26 mouse cellular contexts compared by ENCODE assay signal in genomic region chr1:68892041-68892440, GRCm38 (mm10).
"Had no signal": no experiment of that assay in that cellular context is flagged by ENCODE, and none has a peak within 500 bp of the region (broad histone marks: within the 10 kb centered on the region; RNA-seq: fewer than 3 reads in every experiment).

No protein-coding gene starts in this region.

- H3K4me1 ChIP-seq: embryonic facial prominence, embryonic 10.5 days; embryonic facial prominence, embryonic 12.5 days; embryonic facial prominence, embryonic 13.5 days; embryonic facial prominence, embryonic 15.5 days; forebrain, embryonic 12.5 days; forebrain, embryonic 13.5 days; forebrain, embryonic 15.5 days had no signal

- H3K9me3 ChIP-seq: embryonic facial prominence, embryonic 10.5 days; embryonic facial prominence, embryonic 12.5 days; embryonic facial prominence, embryonic 13.5 days; embryonic facial prominence, embryonic 15.5 days; forebrain, embryonic 10.5 days; forebrain, embryonic 12.5 days; forebrain, embryonic 13.5 days; forebrain, embryonic 15.5 days had no signal

- DNase-seq: cerebellum, adult 8-10 months; cerebellum, adult 9-10 months; cerebellum, adult 9-11 months; cerebellum, postnatal 14 days; cerebellum, postnatal 25 days; cerebellum, postnatal 36 days; embryo, embryonic 11 days; forebrain, postnatal 0 days; gastrocnemius, adult 2 months; gastrocnemius, postnatal 10 days; gastrocnemius, postnatal 14 days; gastrocnemius, postnatal 25 days; gastrocnemius, postnatal 36 days; heart, adult 11 months; heart, adult 18-20 months; heart, adult 2 months had no signal

- ATAC-seq: forebrain, embryonic 13.5 days; forebrain, embryonic 15.5 days; forebrain, embryonic 16.5 days; forebrain, postnatal 0 days had no signal

- H3K36me3 ChIP-seq: embryonic facial prominence, embryonic 10.5 days; embryonic facial prominence, embryonic 12.5 days; embryonic facial prominence, embryonic 13.5 days; embryonic facial prominence, embryonic 15.5 days; forebrain, embryonic 10.5 days; forebrain, embryonic 12.5 days; forebrain, embryonic 15.5 days had no signal

- H3K4me3 ChIP-seq: embryonic facial prominence, embryonic 10.5 days; embryonic facial prominence, embryonic 12.5 days; embryonic facial prominence, embryonic 13.5 days; embryonic facial prominence, embryonic 15.5 days; erythroblast, embryonic 14.5 days; forebrain, embryonic 10.5 days; forebrain, embryonic 12.5 days; forebrain, embryonic 13.5 days; forebrain, embryonic 15.5 days; gastrocnemius, adult 2 months; heart, adult 2 months had no signal

- H3K27me3 ChIP-seq: embryonic facial prominence, embryonic 12.5 days; embryonic facial prominence, embryonic 13.5 days; embryonic facial prominence, embryonic 15.5 days had no signal

- H3K9ac ChIP-seq: embryonic facial prominence, embryonic 12.5 days; embryonic facial prominence, embryonic 13.5 days; embryonic facial prominence, embryonic 15.5 days; forebrain, embryonic 12.5 days; forebrain, embryonic 13.5 days; forebrain, embryonic 15.5 days; forebrain, postnatal 0 days had no signal

- H3K4me2 ChIP-seq: embryonic facial prominence, embryonic 12.5 days; embryonic facial prominence, embryonic 13.5 days; embryonic facial prominence, embryonic 15.5 days; forebrain, embryonic 12.5 days; forebrain, embryonic 13.5 days; forebrain, embryonic 15.5 days had no signal

- H3K27ac ChIP-seq: embryonic facial prominence, embryonic 10.5 days; embryonic facial prominence, embryonic 12.5 days; embryonic facial prominence, embryonic 13.5 days; embryonic facial prominence, embryonic 15.5 days; forebrain, embryonic 10.5 days; forebrain, embryonic 12.5 days; forebrain, embryonic 13.5 days; forebrain, embryonic 15.5 days; gastrocnemius, adult 2 months; heart, adult 2 months had no signal
